Mouse (Mus musculus) hematopoietic stem cell, adult 5-6 weeks (primary cell): ENCODE results near the gene Crocc2. TPM values are rescaled to one million over a fixed set of nuclear protein-coding genes. Genes with fewer than 3 reads are reported as not detected.
A peak's percentile ranks its signal among the peaks of the same experiment; 100 is the strongest.
"Not testable (repeated sequence)": the region's sequence is repeated elsewhere in the genome, so short reads cannot be mapped to it uniquely, and the experiment has no call there.

Source experiments
- ATAC-seq, 2 experiments: fragments of 125-278 bp in 1 of 2; replicated peaks in 1 of 2; 2 replicates each; pipeline ENCODE4 v1.8.0; 2016 to 2017; ENCODE audit warnings: inconsistent platforms in 2 of 2, mild to moderate bottlenecking in 2 of 2, moderate number of reproducible peaks in 2 of 2, low read depth in 1 of 2, moderate TSS enrichment in 1 of 2; ENCODE audit not compliant: low FRiP score in 2 of 2, poor library complexity in 2 of 2, severe bottlenecking in 2 of 2, insufficient read depth in 1 of 2, low TSS enrichment in 1 of 2
- total RNA-seq: library from RNA; stranded (forward); fragments of 172-1452, 232-1000 nt; gene quantifications from 2 replicates; pipeline ENCODE4 v1.2.3, GENCODE M21; 2017

Crocc2 gene
- total RNA-seq, 1 experiment from 2014 or later, result 0.10 TPM

GRCm38 (mm10) chr1:93159566-93160500, 8.7 kb upstream of the Crocc2 start:
- ATAC-seq, result no peak

- no peak for ATAC-seq
These were observed 7.9 kb upstream of the Crocc2 start, which contains the start of gene 2310007B03Rik for GRCm38 (mm10) chr1:93160501-93161133. TSS of gene 2310007B03Rik (minus strand) at chr1:93160948.

- ATAC-seq, result no peak
These were observed 7.2 kb upstream of the Crocc2 start for GRCm38 (mm10) chr1:93161350-93161749.

GRCm38 (mm10) chr1:93161921-93162320, 6.6 kb upstream of the Crocc2 start:
- ATAC-seq, result no peak

- ATAC-seq, result no peak
These were observed 5.9 kb upstream of the Crocc2 start for GRCm38 (mm10) chr1:93162588-93162987.

- ATAC-seq, result peak in 1 of 2 experiments; percentile 29; a peak in 1 of 4 replicates
These were observed 3.1 kb upstream of the Crocc2 start for GRCm38 (mm10) chr1:93165447-93165846.

GRCm38 (mm10) chr1:93166346-93167079, 2.0 kb upstream of the Crocc2 start:
- no peak for ATAC-seq

GRCm38 (mm10) chr1:93173665-93174064, 5.1 kb downstream of the Crocc2 start:
- no peak for ATAC-seq

GRCm38 (mm10) chr1:93174399-93174798, 5.9 kb downstream of the Crocc2 start:
- peak; percentile 73 to 74 for ATAC-seq

GRCm38 (mm10) chr1:93175849-93176248, 7.3 kb downstream of the Crocc2 start:
- ATAC-seq, result no peak

- ATAC-seq, result peak in 1 of 2 experiments; percentile 39; a peak in 2 of 4 replicates
These were observed 8.2 kb downstream of the Crocc2 start for GRCm38 (mm10) chr1:93176525-93177332.

GRCm38 (mm10) chr1:93182281-93182680, 13.8 kb downstream of the Crocc2 start:
- ATAC-seq, result no peak

- ATAC-seq, result no peak
These were observed 15.7 kb downstream of the Crocc2 start for GRCm38 (mm10) chr1:93184071-93184828.

- ATAC-seq, result no peak
These were observed 22.3 kb downstream of the Crocc2 start for GRCm38 (mm10) chr1:93190726-93191305.

GRCm38 (mm10) chr1:93194961-93195360, 26.4 kb downstream of the Crocc2 start:
- no peak for ATAC-seq

- ATAC-seq, result not testable (repeated sequence)
These were observed 28.9 kb downstream of the Crocc2 start for GRCm38 (mm10) chr1:93197454-93197853.
